Comparison of ENCODE assay signal across 8 mouse cellular contexts in genomic region chr5:147314646-147315431, GRCm38 (mm10). TPM values are rescaled to one million over a fixed set of nuclear protein-coding genes. Genes with fewer than 3 reads are reported as not detected.
DNase-seq lines count a peak whose midpoint lies in the region; ATAC-seq lines count a peak whose summit lies in the region.

No protein-coding gene starts in this region.

- H3K4me2 ChIP-seq in midbrain, embryonic 11.5 days, result no peak overlapping the region
- H3K4me2 ChIP-seq in midbrain, embryonic 13.5 days (replicated peaks), result no peak overlapping the region
- peak overlapping the region; percentile 35 for H3K4me2 ChIP-seq in intestine, embryonic 14.5 days (ENCODE audit: low read length)
- no peak overlapping the region for H3K4me2 ChIP-seq in stomach, embryonic 16.5 days (ENCODE audit: low read depth, low read length)

- no peak overlapping the region for H3K4me3 ChIP-seq in midbrain, embryonic 11.5 days (ENCODE audit: low read depth, low read length)
- H3K4me3 ChIP-seq in midbrain, embryonic 13.5 days (replicated peaks), result no peak overlapping the region
- H3K4me3 ChIP-seq in intestine, embryonic 14.5 days (ENCODE audit: low read depth, low read length), result peak overlapping the region; percentile 32
- H3K4me3 ChIP-seq in stomach, embryonic 16.5 days (replicated peaks; ENCODE audit: low read length), result 0 out of 2 replicates have a peak overlapping the region, but pooled peaks have one; percentile 3

- H3K9ac ChIP-seq in midbrain, embryonic 11.5 days (ENCODE audit: low read length), result no peak overlapping the region
- no peak overlapping the region for H3K9ac ChIP-seq in midbrain, embryonic 13.5 days (replicated peaks)
- H3K9ac ChIP-seq in intestine, embryonic 14.5 days (ENCODE audit: low read length), result peak overlapping the region; percentile 38
- H3K9ac ChIP-seq in stomach, embryonic 16.5 days (ENCODE audit: low read length), result 0 out of 2 replicates have a peak overlapping the region, but pooled peaks have one; percentile 5

- H3K27me3 ChIP-seq in midbrain, embryonic 11.5 days (ENCODE audit: control insufficient read depth, insufficient read depth, low read length), result peaks cover 94% of the 10 kb centered on the region
- peaks cover 98% of the 10 kb centered on the region for H3K27me3 ChIP-seq in midbrain, embryonic 13.5 days
- peaks cover 90% of the 10 kb centered on the region for H3K27me3 ChIP-seq in intestine, embryonic 14.5 days (replicated peaks; ENCODE audit: control insufficient read depth, insufficient read depth, low read length)
- H3K27me3 ChIP-seq in stomach, embryonic 16.5 days (ENCODE audit: control insufficient read depth, insufficient read depth, low read length), result peaks cover 90% of the 10 kb centered on the region

- no peak for ATAC-seq in midbrain, embryonic 11.5 days (ENCODE audit: low FRiP score)
- ATAC-seq in midbrain, embryonic 13.5 days, result no peak
- peak; percentile 45; the same call in 1 of the 2 replicates for ATAC-seq in intestine, embryonic 14.5 days (replicated peaks; ENCODE audit: low FRiP score, low TSS enrichment, low read depth)
- ATAC-seq in stomach, embryonic 16.5 days (ENCODE audit: insufficient read depth, low FRiP score), result 0 out of 2 replicates have a peak, but pooled peaks have one; percentile 27

- peaks cover 3% of the 10 kb centered on the region; the same call in 1 of the 2 replicates for H3K4me1 ChIP-seq in midbrain, embryonic 11.5 days (ENCODE audit: control insufficient read depth, insufficient read depth, low read length)
- peaks cover 7% of the 10 kb centered on the region; the same call in 1 of the 2 replicates for H3K4me1 ChIP-seq in midbrain, embryonic 13.5 days (replicated peaks)
- H3K4me1 ChIP-seq in intestine, embryonic 14.5 days (replicated peaks; ENCODE audit: control insufficient read depth, insufficient read depth, low read length), result no peaks in the 10 kb centered on the region
- no peaks in the 10 kb centered on the region for H3K4me1 ChIP-seq in stomach, embryonic 16.5 days (ENCODE audit: control insufficient read depth, insufficient read depth, low read length)

- no peak overlapping the region for H3K27ac ChIP-seq in midbrain, embryonic 11.5 days (ENCODE audit: low read depth, low read length)
- no peak overlapping the region for H3K27ac ChIP-seq in midbrain, embryonic 13.5 days
- H3K27ac ChIP-seq in intestine, embryonic 14.5 days (ENCODE audit: low read depth), result peak overlapping the region; percentile 49
- H3K27ac ChIP-seq in stomach, embryonic 16.5 days (ENCODE audit: low read length), result no peak overlapping the region

- H3K9me3 ChIP-seq in midbrain, embryonic 11.5 days (ENCODE audit: control insufficient read depth, low read length), result no peaks in the 10 kb centered on the region
- no peaks in the 10 kb centered on the region for H3K9me3 ChIP-seq in midbrain, embryonic 13.5 days
- H3K9me3 ChIP-seq in intestine, embryonic 14.5 days (ENCODE audit: control insufficient read depth, low read length), result no peaks in the 10 kb centered on the region
- H3K9me3 ChIP-seq in stomach, embryonic 16.5 days (replicated peaks; ENCODE audit: control insufficient read depth, low read length), result no peaks in the 10 kb centered on the region

- under 1% methylated on average over 39 of the region's 39 CpGs for WGBS in midbrain, embryonic 11.5 days
- under 1% methylated on average over 39 of the region's 39 CpGs for WGBS in midbrain, embryonic 13.5 days
- 1% methylated on average over 39 of the region's 39 CpGs for WGBS in intestine, embryonic 14.5 days
- 2% methylated on average over 39 of the region's 39 CpGs for WGBS in stomach, embryonic 16.5 days

- H3K36me3 ChIP-seq in midbrain, embryonic 11.5 days (ENCODE audit: control insufficient read depth, insufficient read depth, low read length), result no peaks in the 10 kb centered on the region
- no peaks in the 10 kb centered on the region for H3K36me3 ChIP-seq in midbrain, embryonic 13.5 days
- no peaks in the 10 kb centered on the region for H3K36me3 ChIP-seq in intestine, embryonic 14.5 days (ENCODE audit: control insufficient read depth, insufficient read depth, low read length)
- H3K36me3 ChIP-seq in stomach, embryonic 16.5 days (ENCODE audit: control insufficient read depth, insufficient read depth, low read length), result no peaks in the 10 kb centered on the region

- peak; percentile 54 for DNase-seq in embryo, embryonic 10 days (ENCODE audit: low spot score)
- no peak for DNase-seq in embryo, embryonic 10.5 days (ENCODE audit: low spot score)
- DNase-seq in midbrain, embryonic 11.5 days (ENCODE audit: low spot score, missing footprints), result peak; percentile 92
- peak; percentile 73 for DNase-seq in intestine, embryonic 14.5 days (ENCODE audit: low spot score)
- DNase-seq in spleen, postnatal 4 days (ENCODE audit: low spot score in 2 of 2), result no peak
- no peak for DNase-seq in spleen, postnatal 10 days (ENCODE audit: low spot score in 2 of 2)

RNA-seq across cellular contexts. Expression of gene Urad, which starts 7.4 kb away (rescaled TPM):
- not detected in 2 replicates for polyA plus RNA-seq in midbrain, embryonic 11.5 days (2014; fragmentation: Nextera tagmentation; extraction: Ambion mirVana)
- not detected in 2 replicates for polyA plus RNA-seq in midbrain, embryonic 13.5 days (2015; fragmentation: Nextera tagmentation; extraction: Ambion mirVana)
- 1.6 and 1.7 TPM in 2 replicates for polyA plus RNA-seq in intestine, embryonic 14.5 days (2014; fragmentation: Nextera tagmentation; extraction: Ambion mirVana)
- polyA plus RNA-seq in stomach, embryonic 16.5 days (2015; fragmentation: Nextera tagmentation; extraction: Ambion mirVana), result 0.31 TPM in 1 of 2 replicates, not detected in the other

RNA-seq across cellular contexts. Expression of gene Cdx2, which starts 7.8 kb away (rescaled TPM):
- polyA plus RNA-seq in midbrain, embryonic 11.5 days (2014; fragmentation: Nextera tagmentation; extraction: Ambion mirVana), result not detected in 2 replicates
- not detected in 2 replicates for polyA plus RNA-seq in midbrain, embryonic 13.5 days (2015; fragmentation: Nextera tagmentation; extraction: Ambion mirVana)
- polyA plus RNA-seq in intestine, embryonic 14.5 days (2014; fragmentation: Nextera tagmentation; extraction: Ambion mirVana), result 24.0 and 30.2 TPM in 2 replicates
- 2.5 and 3.4 TPM in 2 replicates for polyA plus RNA-seq in stomach, embryonic 16.5 days (2015; fragmentation: Nextera tagmentation; extraction: Ambion mirVana)

RNA-seq across cellular contexts. Expression of gene Pdx1, which starts 45.1 kb away (rescaled TPM):
- not detected in 2 replicates for polyA plus RNA-seq in midbrain, embryonic 11.5 days (2014; fragmentation: Nextera tagmentation; extraction: Ambion mirVana)
- not detected in 2 replicates for polyA plus RNA-seq in midbrain, embryonic 13.5 days (2015; fragmentation: Nextera tagmentation; extraction: Ambion mirVana)
- polyA plus RNA-seq in intestine, embryonic 14.5 days (2014; fragmentation: Nextera tagmentation; extraction: Ambion mirVana), result 0.79 and 6.4 TPM in 2 replicates
- 7.5 and 8.1 TPM in 2 replicates for polyA plus RNA-seq in stomach, embryonic 16.5 days (2015; fragmentation: Nextera tagmentation; extraction: Ambion mirVana)

Comparison
In these comparisons a context has a peak if more than half of its experiments do, and no peak if none do; other contexts are left out.
1. DNase-seq: peak in embryo, embryonic 10 days (single experiment), midbrain, embryonic 11.5 days (single experiment) and intestine, embryonic 14.5 days (single experiment); none in embryo, embryonic 10.5 days (single experiment), spleen, postnatal 4 days (0 of 2) and spleen, postnatal 10 days (0 of 2).
2. ATAC-seq: peak in intestine, embryonic 14.5 days (single experiment) and stomach, embryonic 16.5 days (single experiment); none in midbrain, embryonic 11.5 days (single experiment) and midbrain, embryonic 13.5 days (single experiment).
3. H3K4me3 ChIP-seq: peak in intestine, embryonic 14.5 days (single experiment) and stomach, embryonic 16.5 days (single experiment); none in midbrain, embryonic 11.5 days (single experiment) and midbrain, embryonic 13.5 days (single experiment).
4. H3K9ac ChIP-seq: peak in intestine, embryonic 14.5 days (single experiment) and stomach, embryonic 16.5 days (single experiment); none in midbrain, embryonic 11.5 days (single experiment) and midbrain, embryonic 13.5 days (single experiment).